Mouse (Mus musculus) G1E (cell line): ENCODE data around the gene Taf8.

Source experiments
- CTCF ChIP-seq: IDR thresholded peaks from 2 replicates; pipeline ENCODE4 v1.5.1; 2012; ENCODE audit warnings: low read depth, low read length, inconsistent platforms, mixed read lengths
- GATA1 ChIP-seq: IDR thresholded peaks from 2 replicates; pipeline ENCODE4 v1.6.1; 2012; ENCODE audit warnings: borderline replicate concordance, low read length, inconsistent platforms, mixed read lengths
- GATA2 ChIP-seq: IDR thresholded peaks from 2 replicates; pipeline ENCODE4 v1.6.1; 2012; ENCODE audit warnings: low read depth, low read length, inconsistent platforms, borderline replicate concordance
- POLR2AphosphoS5 ChIP-seq: IDR thresholded peaks from 2 replicates; pipeline ENCODE4 v1.6.1; 2012; ENCODE audit warnings: low read depth, low read length, inconsistent platforms; ENCODE audit not compliant: insufficient replicate concordance
- TAL1 ChIP-seq: conservative IDR thresholded peaks from 2 replicates; pipeline ENCODE4 v1.6.1; 2012; ENCODE audit warnings: low read depth, low read length, inconsistent platforms, mixed read lengths

DNA sequence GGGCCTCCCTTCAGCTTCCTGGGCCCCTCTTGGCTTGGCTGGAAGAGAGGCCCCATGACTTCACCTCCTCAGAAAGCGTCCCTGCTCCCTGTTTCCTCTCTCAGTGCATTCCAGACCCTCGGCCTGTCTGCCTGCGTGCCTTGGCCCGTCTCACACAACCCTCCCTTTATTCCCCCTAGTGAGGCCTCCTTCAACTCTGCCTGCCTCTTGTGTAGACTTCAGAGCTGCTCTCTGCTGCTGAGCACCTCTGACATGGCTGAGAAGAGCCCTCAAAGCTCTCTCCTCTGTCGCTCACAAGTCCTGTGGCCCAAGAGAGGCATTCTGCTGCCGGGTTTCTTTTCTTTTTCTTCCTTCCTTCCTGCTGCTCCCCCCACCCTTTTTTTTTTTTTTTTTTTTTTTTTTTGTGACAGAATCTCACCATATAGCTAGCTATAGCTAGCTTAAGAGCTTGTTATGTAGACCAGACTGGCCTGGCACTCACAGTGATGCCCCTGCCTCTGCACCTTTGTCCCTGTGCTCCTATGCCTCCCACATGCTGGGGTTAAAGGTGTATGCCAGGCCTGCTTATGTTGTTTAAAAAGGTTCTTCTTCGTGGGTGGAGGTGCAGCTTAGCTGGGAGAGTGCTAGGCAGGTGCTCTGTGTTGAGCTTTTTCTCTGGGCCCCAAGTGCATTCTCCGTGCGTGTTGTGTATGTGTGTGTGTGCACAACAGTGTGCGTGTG lies 25.6 kb upstream of the Taf8 start:
- TF ChIP-seq CTCF (no peak), POLR2AphosphoS5 (no peak), TAL1 (no peak), GATA1 (no peak), GATA2 (no peak)
